Mouse (Mus musculus): ENCODE results near the gene Raet1e. TPM values are rescaled to one million over a fixed set of nuclear protein-coding genes. Genes with fewer than 3 reads are reported as not detected.
"Not testable (repeated sequence)": the region's sequence is repeated elsewhere in the genome, so short reads cannot be mapped to it uniquely, and the experiment has no call there.

Gene Raet1e
- total and polyA plus RNA-seq, 3 experiments = not detected

GRCm38 (mm10) chr10:22159581-22160140, 1.3 kb downstream of the Raet1e start:
- Histone ChIP-seq H3K36me3 (ENCODE audit: control insufficient read depth in 1 of 2, insufficient read depth in 2 of 2, low read length in 2 of 2) (no peaks in the 10 kb centered on the region), H3K4me1 (ENCODE audit: control insufficient read depth in 1 of 2, insufficient read depth in 2 of 2, low read length in 2 of 2) (no peaks in the 10 kb centered on the region), H3K9me3 (replicated peaks; ENCODE audit: insufficient read depth, low read length) (no peaks in the 10 kb centered on the region), H3K79me2 (ENCODE audit: control insufficient read depth, insufficient read depth, low read length, poor library complexity) (no peaks in the 10 kb centered on the region), H3K27ac (ENCODE audit: control insufficient read depth, low read depth, low read length) (no peak overlapping the region), H3K4me3 (ENCODE audit: control insufficient read depth in 1 of 2, insufficient read depth in 1 of 2, low read depth in 2 of 2, low read length in 2 of 2) (no peak overlapping the region), H3K9ac (ENCODE audit: control insufficient read depth, low read depth, low read length, poor library complexity, severe bottlenecking) (no peak overlapping the region), H3K27me3 (ENCODE audit: control insufficient read depth in 1 of 2, insufficient read depth in 2 of 2, low read length in 2 of 2) (peaks cover 2% of the 10 kb centered on the region in 2 experiments; a peak in 3 of 4 replicates)
- no peak for DNase-seq (ENCODE audit: low read depth, low spot score)
- no peak for TF ChIP-seq RAD21 (IDR thresholded peaks at IDR 0.05; ENCODE audit: low read depth, low read length)
- no peak for TF ChIP-seq ETS1 (IDR thresholded peaks at IDR 0.05; ENCODE audit: low read depth, low read length)
- no peak for TF ChIP-seq SIN3A (IDR thresholded peaks at IDR 0.05; ENCODE audit: low read length)
- no peak for TF ChIP-seq NRF1 (IDR thresholded peaks at IDR 0.05; ENCODE audit: insufficient read depth, low read depth, low read length, poor library complexity, severe bottlenecking)

- H3K4me3 ChIP-seq (ENCODE audit: control insufficient read depth in 1 of 2, insufficient read depth in 1 of 2, low read depth in 2 of 2, low read length in 2 of 2) = not testable (repeated sequence)
These were observed 4.9 kb downstream of the Raet1e start for GRCm38 (mm10) chr10:22163279-22163678.

GRCm38 (mm10) chr10:22163705-22164583, 5.6 kb downstream of the Raet1e start:
- not testable (repeated sequence) for H3K27ac ChIP-seq (ENCODE audit: control insufficient read depth, low read depth, low read length); H3K4me3 ChIP-seq (ENCODE audit: control insufficient read depth in 1 of 2, insufficient read depth in 1 of 2, low read depth in 2 of 2, low read length in 2 of 2); H3K9me3 ChIP-seq (replicated peaks; ENCODE audit: insufficient read depth, low read length); H3K4me1 ChIP-seq (ENCODE audit: control insufficient read depth in 1 of 2, insufficient read depth in 2 of 2, low read length in 2 of 2); H3K27me3 ChIP-seq (ENCODE audit: control insufficient read depth in 1 of 2, insufficient read depth in 2 of 2, low read length in 2 of 2); H3K9ac ChIP-seq (ENCODE audit: control insufficient read depth, low read depth, low read length, poor library complexity, severe bottlenecking); H3K36me3 ChIP-seq (ENCODE audit: control insufficient read depth in 1 of 2, insufficient read depth in 2 of 2, low read length in 2 of 2); DNase-seq (ENCODE audit: low read depth, low spot score); H3K79me2 ChIP-seq (ENCODE audit: control insufficient read depth, insufficient read depth, low read length, poor library complexity)
- peak; percentile 30; the same call in 1 of the 2 replicates for TF ChIP-seq SMC3 (IDR thresholded peaks at IDR 0.05; ENCODE audit: low read depth, low read length)
- peak; percentile 11 for TF ChIP-seq RAD21 (IDR thresholded peaks at IDR 0.05; ENCODE audit: low read depth, low read length)
- peak; percentile 45; the same call in 1 of the 2 replicates for TF ChIP-seq NRF1 (IDR thresholded peaks at IDR 0.05; ENCODE audit: insufficient read depth, low read depth, low read length, poor library complexity, severe bottlenecking)
- peak; percentile 27 to 42 (median 34); a peak in 5 of 6 replicates for TF ChIP-seq CTCF (IDR thresholded peaks at IDR 0.05 in 2 of 3, conservative IDR thresholded peaks at IDR 0.05 in 1 of 3; ENCODE audit: control insufficient read depth in 1 of 3, insufficient read depth in 1 of 3, low read depth in 2 of 3, low read length in 3 of 3, poor library complexity in 1 of 3, severe bottlenecking in 1 of 3)

More at GRCm38 (mm10) chr10:22163279-22163678, 4.9 kb downstream of the Raet1e start:
- not testable (repeated sequence) for H3K9ac ChIP-seq (ENCODE audit: control insufficient read depth, low read depth, low read length, poor library complexity, severe bottlenecking); H3K9me3 ChIP-seq (replicated peaks; ENCODE audit: insufficient read depth, low read length); H3K79me2 ChIP-seq (ENCODE audit: control insufficient read depth, insufficient read depth, low read length, poor library complexity); H3K27ac ChIP-seq (ENCODE audit: control insufficient read depth, low read depth, low read length); H3K4me1 ChIP-seq (ENCODE audit: control insufficient read depth in 1 of 2, insufficient read depth in 2 of 2, low read length in 2 of 2); H3K36me3 ChIP-seq (ENCODE audit: control insufficient read depth in 1 of 2, insufficient read depth in 2 of 2, low read length in 2 of 2); H3K27me3 ChIP-seq (ENCODE audit: control insufficient read depth in 1 of 2, insufficient read depth in 2 of 2, low read length in 2 of 2)
- DNase-seq (ENCODE audit: low read depth, low spot score) = peak; percentile 3

- not testable (repeated sequence) for H3K9me3 ChIP-seq (replicated peaks; ENCODE audit: insufficient read depth, low read length); H3K4me1 ChIP-seq (ENCODE audit: control insufficient read depth in 1 of 2, insufficient read depth in 2 of 2, low read length in 2 of 2); H3K27me3 ChIP-seq (ENCODE audit: control insufficient read depth in 1 of 2, insufficient read depth in 2 of 2, low read length in 2 of 2); H3K27ac ChIP-seq (ENCODE audit: control insufficient read depth, low read depth, low read length); H3K36me3 ChIP-seq (ENCODE audit: control insufficient read depth in 1 of 2, insufficient read depth in 2 of 2, low read length in 2 of 2); H3K4me3 ChIP-seq (ENCODE audit: control insufficient read depth in 1 of 2, insufficient read depth in 1 of 2, low read depth in 2 of 2, low read length in 2 of 2); H3K9ac ChIP-seq (ENCODE audit: control insufficient read depth, low read depth, low read length, poor library complexity, severe bottlenecking); H3K79me2 ChIP-seq (ENCODE audit: control insufficient read depth, insufficient read depth, low read length, poor library complexity); DNase-seq (ENCODE audit: low read depth, low spot score)
These were observed 7.1 kb downstream of the Raet1e start for GRCm38 (mm10) chr10:22165328-22166003.

- not testable (repeated sequence) for DNase-seq (ENCODE audit: low read depth, low spot score); H3K36me3 ChIP-seq (ENCODE audit: control insufficient read depth in 1 of 2, insufficient read depth in 2 of 2, low read length in 2 of 2); H3K4me1 ChIP-seq (ENCODE audit: control insufficient read depth in 1 of 2, insufficient read depth in 2 of 2, low read length in 2 of 2); H3K27me3 ChIP-seq (ENCODE audit: control insufficient read depth in 1 of 2, insufficient read depth in 2 of 2, low read length in 2 of 2); H3K9ac ChIP-seq (ENCODE audit: control insufficient read depth, low read depth, low read length, poor library complexity, severe bottlenecking); H3K9me3 ChIP-seq (replicated peaks; ENCODE audit: insufficient read depth, low read length); H3K4me3 ChIP-seq (ENCODE audit: control insufficient read depth in 1 of 2, insufficient read depth in 1 of 2, low read depth in 2 of 2, low read length in 2 of 2); H3K79me2 ChIP-seq (ENCODE audit: control insufficient read depth, insufficient read depth, low read length, poor library complexity); H3K27ac ChIP-seq (ENCODE audit: control insufficient read depth, low read depth, low read length)
These were observed 7.7 kb downstream of the Raet1e start for GRCm38 (mm10) chr10:22166025-22166424.

Measured in MEL (cell line).